Mouse (Mus musculus) adrenal gland, postnatal 4 days (tissue): Measurements from ENCODE around the gene Zp3. TPM values are rescaled to one million over a fixed set of nuclear protein-coding genes. Genes with fewer than 3 reads are reported as not detected.
A peak's percentile ranks its signal among the peaks of the same experiment; 100 is the strongest.

Experiments used
- DNase-seq, 2 experiments: peaks; one replicate each; pipeline ENCODE4 v3.0.0; 2021 to 2022; ENCODE audit warnings: low spot score in 2 of 2, mixed read lengths in 2 of 2
- total RNA-seq, 2 experiments: library from RNA; stranded (reverse); gene quantifications; 2 replicates each; pipeline ENCODE4 v1.2.3; 2021

Gene Zp3
- total RNA-seq, 2 experiments from 2014 or later = 0.45 TPM; not detected in 1

DNA sequence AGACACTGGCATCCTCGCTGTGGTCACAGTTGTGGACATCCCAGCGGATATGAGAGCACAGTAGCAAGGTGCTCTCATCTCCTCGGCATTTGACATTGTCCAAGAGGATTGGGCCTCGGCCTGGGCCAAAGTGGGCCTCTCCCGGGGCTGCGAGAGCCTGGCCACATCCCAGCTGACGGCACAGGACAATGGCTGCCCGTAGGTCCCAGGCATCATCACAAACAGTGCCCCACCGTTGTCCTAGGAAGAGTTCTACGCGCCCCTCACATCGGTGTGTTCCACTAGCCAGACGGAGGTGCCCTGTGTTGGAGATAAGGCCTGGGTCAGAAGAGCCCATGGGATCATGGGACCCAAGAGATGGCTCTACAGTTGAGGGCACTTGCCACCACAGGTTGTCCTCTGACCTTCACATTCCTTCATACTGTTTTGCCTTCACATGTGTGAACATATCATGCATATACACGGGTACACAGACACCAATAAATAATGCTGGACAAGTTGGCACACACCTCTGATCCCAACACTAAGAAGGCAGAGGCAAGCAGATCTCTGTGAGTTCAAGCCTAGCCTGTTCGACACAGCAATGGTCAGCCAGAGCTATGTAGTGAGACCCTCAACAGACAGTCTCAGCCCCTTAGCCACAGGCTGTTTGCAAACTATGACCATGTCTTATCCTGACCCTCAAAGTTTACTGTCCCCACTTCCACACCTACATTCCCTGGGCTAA, 18.8 kb upstream of the Zp3 start:
- DNase-seq = no peak

GRCm38 (mm10) chr5:135962125-135962491, 17.8 kb upstream of the Zp3 start:
- DNase-seq = no peak

GRCm38 (mm10) chr5:135962492-135963279, 17.2 kb upstream of the Zp3 start:
- DNase-seq = peak; percentile 82 to 94

DNA sequence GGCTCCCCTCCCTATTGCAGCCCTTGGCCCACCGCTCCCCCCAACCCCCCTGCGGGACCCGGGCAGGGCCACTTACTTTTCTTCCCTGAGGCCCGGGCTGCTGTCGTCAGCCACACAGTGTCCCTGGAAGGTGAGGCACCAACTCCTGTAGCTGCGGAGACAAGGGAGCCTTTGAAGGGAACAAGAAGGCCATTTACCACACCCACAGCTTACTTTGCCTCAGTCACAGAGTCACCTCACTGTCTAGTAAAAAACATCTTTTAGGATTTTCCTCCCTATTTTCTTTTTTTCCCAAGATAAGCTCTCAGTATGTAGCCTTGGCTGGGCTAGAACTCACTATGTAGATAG, 16.6 kb upstream of the Zp3 start:
- no peak for DNase-seq

- DNase-seq = no peak
Measured at GRCm38 (mm10) chr5:135965501-135965930, 14.4 kb upstream of the Zp3 start.

DNA sequence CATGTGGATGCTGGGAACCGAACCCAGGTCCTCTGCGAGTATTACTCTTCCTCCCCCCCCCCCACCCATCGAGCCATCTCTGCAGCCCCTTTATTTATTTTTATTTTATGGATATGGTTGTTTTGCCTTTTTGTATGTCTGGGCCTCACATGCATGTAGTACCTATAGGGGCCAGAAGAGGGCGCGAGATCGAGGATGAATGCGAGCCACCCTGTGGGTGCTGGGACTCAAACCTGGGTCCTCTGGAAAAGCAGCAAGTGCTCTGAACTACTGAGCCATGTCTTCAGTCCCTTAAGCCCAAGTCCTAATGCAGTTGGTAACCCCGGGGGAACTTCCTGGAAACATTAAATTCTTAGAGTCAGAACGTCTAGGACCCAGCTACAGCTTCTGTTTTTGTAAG, 13.0 kb upstream of the Zp3 start:
- DNase-seq = no peak

- DNase-seq = no peak
Measured at GRCm38 (mm10) chr5:135968781-135969180, 11.1 kb upstream of the Zp3 start.

DNA sequence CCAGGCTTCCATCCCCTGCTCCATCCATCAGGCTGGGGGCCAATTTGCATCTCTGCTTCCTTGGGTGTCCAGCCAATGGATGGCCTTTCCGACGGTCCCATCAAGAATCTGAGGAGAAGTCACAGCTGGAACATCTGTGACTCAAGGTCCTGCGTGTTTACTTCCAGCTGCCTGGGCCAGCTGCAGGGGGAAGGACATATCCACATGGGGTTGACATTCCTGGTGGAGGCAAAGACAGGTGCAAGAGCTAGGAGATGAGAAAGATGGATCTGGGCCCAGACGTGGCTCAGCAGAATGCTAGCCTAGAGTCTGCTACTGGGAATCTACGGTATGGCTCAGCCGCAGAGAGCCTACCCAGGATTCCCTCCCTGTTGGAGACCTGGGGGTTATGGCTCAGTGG, 9.7 kb upstream of the Zp3 start:
- no peak for DNase-seq

DNA sequence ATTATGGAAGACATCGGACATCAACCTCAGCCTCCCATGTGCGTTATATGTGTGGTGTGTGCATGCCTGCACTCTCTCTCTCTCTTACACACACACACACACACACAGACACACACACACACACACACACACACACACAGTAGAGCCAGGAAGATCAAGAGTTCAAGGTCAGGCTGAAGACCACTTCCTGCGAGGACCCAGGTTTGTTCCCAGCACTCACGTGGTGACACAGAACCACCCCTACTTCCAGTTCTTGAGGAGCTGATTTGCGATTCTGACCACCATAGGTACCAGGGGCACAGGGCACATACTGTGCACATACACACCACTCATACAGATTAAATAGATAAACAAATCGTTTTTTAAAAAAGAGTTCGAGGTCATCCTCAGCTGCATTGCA, 8.0 kb upstream of the Zp3 start:
- no peak for DNase-seq

GRCm38 (mm10) chr5:135974365-135974764, 5.5 kb upstream of the Zp3 start, which contains the start of gene Ssc4d:
Ssc4d (minus strand) TSS chr5:135974531.
- no peak for DNase-seq

GRCm38 (mm10) chr5:135975893-135976668, 3.8 kb upstream of the Zp3 start:
- no peak for DNase-seq

DNA sequence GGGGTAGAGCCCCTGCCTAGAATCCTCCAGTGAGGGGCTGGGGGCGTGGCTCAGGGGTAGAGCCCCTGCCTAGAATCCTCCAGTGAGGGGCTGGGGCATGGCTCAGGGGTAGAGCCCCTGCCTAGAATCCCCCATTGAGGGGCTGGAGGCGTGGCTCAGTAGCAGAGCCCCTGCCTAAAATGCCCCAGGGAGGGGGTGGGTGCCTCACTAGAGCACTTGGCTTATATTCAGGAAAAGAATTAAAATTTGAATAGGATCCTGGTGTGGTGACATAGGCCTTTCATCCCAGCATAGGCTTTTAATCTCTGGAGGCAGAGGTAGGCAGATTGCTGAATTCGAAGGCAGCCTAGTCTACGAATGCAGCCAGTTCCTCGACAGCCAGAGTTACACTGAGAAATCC, 518 bp upstream of the Zp3 start:
- DNase-seq = no peak

DNA sequence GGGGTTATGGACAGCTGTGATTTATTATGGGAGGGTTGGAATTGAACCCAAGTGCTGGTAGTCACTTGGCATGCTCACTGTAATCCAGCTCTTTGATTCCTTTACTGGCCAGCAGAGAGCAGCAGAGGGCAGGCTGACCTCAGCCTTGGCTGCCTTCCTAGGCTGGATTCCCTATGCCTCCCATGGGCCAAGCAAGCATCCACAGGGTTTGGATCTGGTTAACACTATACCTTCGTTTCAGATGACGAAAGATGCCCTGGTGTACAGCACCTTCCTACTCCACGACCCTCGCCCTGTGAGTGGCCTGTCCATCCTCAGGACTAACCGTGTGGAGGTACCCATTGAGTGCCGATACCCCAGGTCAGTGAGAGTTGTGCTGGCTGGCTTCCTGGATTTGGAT, 2.5 kb downstream of the Zp3 start:
- DNase-seq = peak in 1 of 2 experiments; percentile 19

DNA sequence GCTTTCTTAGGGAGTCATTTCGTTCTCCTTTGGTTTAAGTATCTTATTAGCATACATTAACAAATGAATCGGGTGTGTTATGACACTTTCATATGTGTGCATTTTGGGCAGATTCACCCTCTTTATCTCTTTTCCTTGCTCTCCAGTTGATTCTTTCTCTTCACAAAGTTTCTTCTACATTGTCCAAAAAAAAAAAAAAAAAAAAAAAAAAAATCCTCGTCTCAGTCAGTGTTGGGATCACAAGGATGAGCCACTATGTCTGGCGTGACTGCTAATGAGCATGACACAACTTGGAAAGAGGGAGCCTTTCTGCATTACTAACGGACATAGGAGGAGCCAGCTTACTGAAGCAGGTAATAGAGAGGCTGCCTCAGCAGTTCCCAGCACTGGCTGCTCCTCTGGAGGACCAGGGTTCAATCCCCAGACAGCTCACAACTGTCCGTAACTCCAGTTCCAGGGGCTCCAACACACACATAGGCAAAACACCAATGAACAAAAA, 4.7 kb downstream of the Zp3 start:
- DNase-seq = no peak

DNA sequence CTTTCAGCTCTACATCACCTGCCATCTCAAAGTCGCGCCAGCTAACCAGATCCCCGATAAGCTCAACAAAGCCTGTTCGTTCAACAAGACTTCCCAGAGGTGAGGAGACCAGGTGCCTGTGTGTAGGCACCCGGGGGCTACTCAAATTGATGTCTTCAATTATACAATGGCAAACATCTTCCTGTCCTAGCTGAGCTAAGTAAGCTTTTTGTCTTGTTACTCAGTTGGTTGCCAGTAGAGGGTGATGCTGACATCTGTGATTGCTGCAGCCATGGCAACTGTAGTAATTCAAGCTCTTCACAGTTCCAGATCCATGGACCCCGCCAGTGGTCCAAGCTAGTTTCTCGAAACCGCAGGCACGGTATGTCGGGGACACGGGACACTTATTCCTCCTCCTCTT, 7.3 kb downstream of the Zp3 start:
- DNase-seq = no peak

GRCm38 (mm10) chr5:135990601-135991000, 10.7 kb downstream of the Zp3 start:
- DNase-seq = no peak

DNA sequence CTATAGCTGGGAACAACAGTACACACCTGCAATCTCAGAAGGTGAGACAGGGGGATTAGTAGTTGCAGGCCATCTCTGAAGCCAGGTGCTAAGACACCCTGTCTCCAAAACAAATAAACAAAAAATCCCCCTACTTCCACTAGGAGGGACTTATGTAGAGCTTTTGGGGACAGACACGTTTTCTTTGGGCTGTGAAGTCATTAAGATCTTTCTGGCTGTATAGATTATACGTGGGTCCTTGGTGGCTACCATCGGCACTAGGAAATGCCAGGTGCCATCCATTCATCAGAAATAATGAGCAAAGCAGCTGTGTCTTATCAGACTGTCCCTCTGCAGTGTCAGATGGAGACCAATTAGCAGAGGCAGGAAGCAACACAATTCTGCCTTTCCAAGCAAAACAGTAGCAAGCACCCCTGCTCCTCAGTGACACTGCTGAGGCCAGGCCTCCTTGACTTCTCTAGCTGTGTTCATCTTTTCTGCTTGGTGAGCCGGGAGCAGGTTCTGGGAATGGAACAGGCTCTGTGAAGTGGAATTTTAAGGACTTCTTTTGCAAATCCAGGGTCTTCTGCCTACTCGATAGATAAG, 13.6 kb downstream of the Zp3 start:
- DNase-seq = no peak

DNA sequence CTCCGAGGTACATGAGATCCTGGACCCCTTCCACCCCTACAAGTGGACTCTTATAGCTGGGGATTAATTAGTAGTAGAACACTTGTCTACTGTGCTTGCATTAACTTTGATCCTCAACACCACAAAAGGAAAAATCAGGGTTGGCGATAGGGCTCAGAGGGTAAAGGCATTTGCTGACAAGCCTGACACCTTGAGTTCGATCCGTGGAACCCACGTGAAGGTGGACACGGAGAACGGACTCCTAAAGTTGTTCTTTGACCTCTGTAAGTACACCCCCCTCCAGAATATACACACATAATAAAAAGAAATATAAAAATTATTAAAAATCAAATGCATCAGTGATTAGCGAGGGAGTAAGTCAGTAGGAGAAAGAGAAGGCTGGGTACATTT, 14.4 kb downstream of the Zp3 start:
- DNase-seq = no peak

DNA sequence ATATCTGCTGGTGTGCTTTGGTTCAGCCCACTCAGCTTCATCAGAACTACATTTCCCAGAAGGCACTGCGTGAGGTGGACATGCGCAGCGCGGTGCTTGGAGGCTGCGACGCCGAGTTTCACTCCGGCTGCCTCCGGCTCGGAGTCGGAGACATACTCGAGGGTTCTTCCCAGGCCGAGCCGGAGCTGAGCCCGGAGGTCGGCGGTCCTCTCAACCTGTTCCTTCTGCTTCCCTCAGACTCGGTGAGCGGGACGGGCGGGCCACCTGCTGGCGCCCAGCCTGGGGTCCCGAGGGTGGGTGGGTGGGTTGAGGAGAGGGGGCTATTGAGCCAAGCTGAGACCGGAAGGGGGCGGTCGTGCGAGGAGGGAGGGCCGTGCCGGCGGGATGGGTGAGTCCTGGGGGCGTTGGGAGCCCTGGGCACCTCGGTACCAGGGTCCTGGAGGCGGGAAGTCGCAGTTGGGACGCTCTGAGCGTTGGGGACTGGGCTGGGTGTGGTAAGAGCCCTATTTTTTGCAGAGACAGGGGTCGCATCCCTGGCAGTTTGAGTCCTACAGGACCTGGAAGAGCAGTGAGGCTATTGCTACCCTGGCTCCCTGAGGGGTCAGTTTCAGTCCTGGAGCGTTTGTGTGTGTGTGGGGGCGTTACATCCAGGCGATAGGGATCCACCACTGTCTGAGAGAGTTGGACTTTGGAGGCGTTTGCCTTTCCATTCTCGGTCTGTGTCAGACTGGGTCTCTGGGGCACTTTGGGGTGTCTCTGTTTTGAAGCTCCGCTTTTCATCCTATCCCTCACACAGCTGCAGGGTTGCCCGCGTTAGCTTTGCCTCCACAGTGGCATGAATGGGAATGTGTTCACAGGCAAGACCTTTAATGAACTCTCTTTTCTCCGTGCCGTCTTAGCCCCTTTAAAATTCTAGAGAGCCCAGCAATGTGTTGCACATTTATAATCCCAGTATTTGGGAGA, 15.1 kb downstream of the Zp3 start, which contains the start of gene Dtx2:
Gene Dtx2 (plus strand): TSS at position 76 of the 963 bp plus-strand sequence.
- DNase-seq = peak; percentile 70 to 72

DNA sequence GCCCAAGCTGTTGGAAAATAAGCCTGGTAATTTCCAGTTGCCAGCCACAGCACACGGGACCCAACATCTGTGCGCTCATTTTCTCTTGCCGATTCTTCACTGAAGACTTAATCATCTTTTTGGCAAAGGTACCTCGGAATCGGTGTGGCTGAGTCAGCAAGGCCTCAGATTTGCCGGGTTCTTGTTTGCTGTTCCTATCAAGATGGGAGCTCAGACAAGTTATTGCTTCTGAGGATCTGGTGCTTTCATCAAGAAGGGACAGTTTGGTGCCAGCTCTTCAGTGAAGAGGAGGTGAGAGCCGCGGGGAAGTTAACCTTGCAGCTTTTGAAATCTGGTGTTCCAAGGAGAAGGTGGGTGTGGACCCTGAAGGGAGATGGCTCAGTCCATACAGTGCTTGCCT, 16.3 kb downstream of the Zp3 start:
- no peak for DNase-seq
